ENCODE assay signal across 18 mouse cellular contexts in the genomic region with DNA sequence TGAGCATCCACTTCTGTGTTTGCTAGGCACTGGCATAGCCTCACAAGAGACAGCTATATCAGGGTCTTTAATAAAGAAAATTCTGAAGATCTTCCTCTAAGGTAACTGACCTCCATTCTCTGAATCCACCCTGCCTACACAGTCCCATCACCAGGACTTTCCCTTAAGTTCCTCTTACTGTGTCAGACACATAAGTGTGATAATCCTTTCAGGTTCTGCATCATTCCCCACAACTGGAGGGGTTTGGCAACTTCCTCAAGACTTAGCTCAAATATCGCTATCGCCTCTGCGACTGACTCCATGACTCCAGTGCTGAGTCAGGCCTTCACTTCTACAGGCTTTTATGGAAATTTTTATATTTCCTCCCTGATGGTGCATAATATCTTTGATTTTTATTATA.
"Had no signal": no experiment of that assay in that cellular context is flagged by ENCODE, and none has a peak within 500 bp of the region (broad histone marks: within the 10 kb centered on the region; RNA-seq: fewer than 3 reads in every experiment).

No protein-coding gene starts in this region.

- DNase-seq: cerebellum, adult 9-10 months; cerebellum, adult 9-11 months; cerebellum, postnatal 14 days; cerebellum, postnatal 25 days; cerebellum, postnatal 36 days; embryo, embryonic 11 days; forebrain, postnatal 0 days; gastrocnemius, adult 2 months; gastrocnemius, postnatal 10 days; gastrocnemius, postnatal 14 days; gastrocnemius, postnatal 25 days; gastrocnemius, postnatal 36 days; heart, adult 18-20 months; heart, adult 2 months had no signal

- ATAC-seq: forebrain, embryonic 13.5 days; forebrain, embryonic 14.5 days; forebrain, embryonic 15.5 days; forebrain, embryonic 16.5 days; forebrain, postnatal 0 days had no signal
